Comparison of ENCODE assay signal across 12 mouse cellular contexts in the genomic region with DNA sequence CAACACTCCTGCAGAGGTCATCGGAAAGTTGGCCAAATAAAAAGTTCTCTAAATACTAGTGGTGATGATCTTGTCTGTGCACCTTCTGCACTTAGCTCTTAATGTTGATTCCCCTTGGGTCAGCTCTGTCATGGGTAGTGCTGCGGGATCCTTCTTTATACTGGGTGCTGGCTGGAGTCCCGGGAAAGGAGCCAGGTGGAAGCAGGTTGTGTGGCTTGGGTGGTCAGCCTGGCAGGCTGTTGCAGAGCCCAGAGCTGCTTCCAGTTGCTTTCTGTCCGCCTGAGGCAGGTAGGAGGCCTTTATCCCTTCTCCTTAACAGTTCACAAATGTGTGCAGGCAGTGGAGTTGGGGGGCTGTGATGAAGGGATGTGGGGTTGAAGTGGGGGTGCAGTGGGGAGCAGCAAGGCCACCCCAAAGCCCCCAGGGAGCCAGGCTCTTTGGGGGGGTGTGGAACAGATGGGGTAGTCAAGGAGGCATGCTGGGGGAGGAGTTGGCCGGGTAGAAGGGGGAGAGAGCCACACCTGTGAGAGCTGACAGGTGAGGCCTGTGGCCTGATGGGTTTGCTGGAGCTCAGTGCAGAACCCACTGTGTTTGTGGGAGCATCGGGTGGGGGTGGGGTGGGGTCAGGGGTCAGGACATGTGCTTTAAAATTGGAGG. TPM values are rescaled to one million over a fixed set of nuclear protein-coding genes. Genes with fewer than 3 reads are reported as not detected.
A peak's percentile ranks its signal among the peaks of the same experiment; 100 is the strongest.
DNase-seq lines count a peak whose midpoint lies in the region; ATAC-seq and TF ChIP-seq lines count a peak whose summit lies in the region.
"Had no signal": no experiment of that assay in that cellular context is flagged by ENCODE, and none has a peak within 500 bp of the region (broad histone marks: within the 10 kb centered on the region; RNA-seq: fewer than 3 reads in every experiment).

No protein-coding gene starts in this region.

- H3K4me3 ChIP-seq in heart, embryonic 10.5 days = no peak overlapping the region
- no peak overlapping the region for H3K4me3 ChIP-seq in lung, embryonic 16.5 days (ENCODE audit: low read length)
- H3K4me3 ChIP-seq in embryonic fibroblast, embryonic 13.5 days (ENCODE audit: insufficient read depth, low read length) = no peak overlapping the region
- no peak overlapping the region for H3K4me3 ChIP-seq in macrophage (ENCODE audit: inconsistent target)
- H3K4me3 ChIP-seq: forebrain, embryonic 12.5 days had no signal

- no peaks in the 10 kb centered on the region for H3K36me3 ChIP-seq in heart, embryonic 10.5 days
- no peaks in the 10 kb centered on the region for H3K36me3 ChIP-seq in lung, embryonic 16.5 days (ENCODE audit: control insufficient read depth, insufficient read depth, low read length)
- H3K36me3 ChIP-seq in macrophage (ENCODE audit: inconsistent target) = peaks cover 4% of the 10 kb centered on the region; the same call in 1 of the 2 replicates
- H3K36me3 ChIP-seq: forebrain, embryonic 12.5 days had no signal

- no peaks in the 10 kb centered on the region for H3K27me3 ChIP-seq in heart, embryonic 10.5 days (ENCODE audit: insufficient read depth, poor library complexity, severe bottlenecking)
- no peaks in the 10 kb centered on the region for H3K27me3 ChIP-seq in lung, embryonic 16.5 days (ENCODE audit: control insufficient read depth, insufficient read depth, low read depth, low read length)
- H3K27me3 ChIP-seq: forebrain, embryonic 12.5 days had no signal

- no peak for ATAC-seq in lung, embryonic 16.5 days (ENCODE audit: low read depth)
- ATAC-seq: CD4-positive, CD25-positive, alpha-beta regulatory T cell, adult 4 months had no signal

- H3K27ac ChIP-seq in heart, embryonic 10.5 days = peak overlapping the region; percentile 2; the same call in 1 of the 2 replicates
- peak overlapping the region; percentile 80; the same call in 1 of the 2 replicates for H3K27ac ChIP-seq in lung, embryonic 16.5 days (ENCODE audit: low read length)
- H3K27ac ChIP-seq in embryonic fibroblast, embryonic 13.5 days (ENCODE audit: insufficient read depth, low read length) = peak overlapping the region; percentile 5
- peak overlapping the region; percentile 94 for H3K27ac ChIP-seq in macrophage
- H3K27ac ChIP-seq: liver, embryonic 14.5 days had no signal

- TF ChIP-seq POLR2A in embryonic fibroblast, embryonic 13.5 days (IDR thresholded peaks at IDR 0.05; ENCODE audit: low read depth, low read length) = no peak

- H3K79me2 ChIP-seq in macrophage (ENCODE audit: inconsistent target) = peaks cover 95% of the 10 kb centered on the region

- no peak for DNase-seq in heart, embryonic 10.5 days (ENCODE audit: low spot score)
- DNase-seq in heart, adult 8-10 months (ENCODE audit: low spot score) = no peak
- DNase-seq in lung, postnatal 36 days = no peak
- no peak for DNase-seq in ovary, postnatal 10 days (ENCODE audit: low spot score)
- no peak for DNase-seq in natural killer cell, adult 2 months (ENCODE audit: low spot score in 2 of 2)

- TF ChIP-seq CTCF in embryonic fibroblast, embryonic 13.5 days (IDR thresholded peaks at IDR 0.05; ENCODE audit: borderline replicate concordance, insufficient read depth, low read length) = no peak

- H3K9ac ChIP-seq in lung, embryonic 16.5 days (ENCODE audit: low read length) = no peak overlapping the region
- H3K9ac ChIP-seq: forebrain, embryonic 12.5 days; liver, embryonic 14.5 days had no signal

- no peak overlapping the region for H3K4me2 ChIP-seq in lung, embryonic 16.5 days (ENCODE audit: low read depth, low read length)
- H3K4me2 ChIP-seq: forebrain, embryonic 12.5 days had no signal

- WGBS in heart, embryonic 10.5 days = 70% methylated on average over 6 of the region's 6 CpGs
- WGBS in lung, embryonic 16.5 days = 55% methylated on average over 6 of the region's 6 CpGs
- WGBS in macrophage (ENCODE audit: missing documents) = 33% methylated on average over 6 of the region's 6 CpGs

- no peaks in the 10 kb centered on the region for H3K9me3 ChIP-seq in heart, embryonic 10.5 days
- no peaks in the 10 kb centered on the region for H3K9me3 ChIP-seq in lung, embryonic 16.5 days (ENCODE audit: control insufficient read depth, low read length)
- H3K9me3 ChIP-seq: forebrain, embryonic 12.5 days had no signal

- H3K4me1 ChIP-seq in heart, embryonic 10.5 days = peaks cover 88% of the 10 kb centered on the region
- H3K4me1 ChIP-seq in lung, embryonic 16.5 days (replicated peaks; ENCODE audit: control insufficient read depth, insufficient read depth, low read length) = peaks cover 32% of the 10 kb centered on the region
- peaks cover 25% of the 10 kb centered on the region; the same call in 1 of the 2 replicates for H3K4me1 ChIP-seq in embryonic fibroblast, embryonic 13.5 days (ENCODE audit: control insufficient read depth, insufficient read depth, low read length)

RNA-seq across cellular contexts. Expression of a gene that starts 5.8 kb away (rescaled TPM):
- polyA plus RNA-seq in heart, embryonic 10.5 days (2016; fragmentation: Nextera tagmentation; extraction: Ambion mirVana) = 34.1 and 41.2 TPM in 2 replicates
- total RNA-seq in heart, adult 8-10 months (2022) = 10 to 100 TPM; 32.2 to 47.1 (median 37.1) TPM
- 66.8 and 67.9 TPM in 2 replicates for polyA plus RNA-seq in lung, embryonic 16.5 days (2015; fragmentation: Nextera tagmentation; extraction: Ambion mirVana)
- 39.6 and 48.3 TPM in 2 replicates for polyA plus RNA-seq in embryonic fibroblast, embryonic 13.5 days (2011; ENCODE audit: insufficient read length, low read depth, missing spikeins)
- 10 to 100 TPM; 21.9 to 89.9 (median 52.8) TPM for total RNA-seq in macrophage (2018; cell fraction: chromatin; rRNA removed)
- total RNA-seq in macrophage (2018; cell fraction: cytosol; rRNA removed) = 10 to 100 TPM; 35.5 to 61.8 (median 45.7) TPM
- total RNA-seq in macrophage (2018; cell fraction: nucleus; rRNA removed) = 10 to 100 TPM; 38.0 to 87.9 (median 57.7) TPM
- polyA plus RNA-seq in macrophage (2018) = 51.3 to 89.5 TPM (median 52.2 TPM) in 3 replicates

RNA-seq across cellular contexts. Expression of a gene that starts 26.6 kb away (rescaled TPM):
- not detected in 2 replicates for polyA plus RNA-seq in heart, embryonic 10.5 days (2016; fragmentation: Nextera tagmentation; extraction: Ambion mirVana)
- total RNA-seq in heart, adult 8-10 months (2022) = 1 to 10 TPM; 2.0 to 3.4 (median 2.7) TPM
- 3.1 and 3.5 TPM in 2 replicates for polyA plus RNA-seq in lung, embryonic 16.5 days (2015; fragmentation: Nextera tagmentation; extraction: Ambion mirVana)
- not detected in 2 replicates for polyA plus RNA-seq in embryonic fibroblast, embryonic 13.5 days (2011; ENCODE audit: insufficient read length, low read depth, missing spikeins)
- total RNA-seq in macrophage (2018; cell fraction: chromatin; rRNA removed) = 1 to 10 TPM in 1 of 26 experiments, not detected in 25; 1.2 TPM
- 1 to 10 TPM in 2 of 26 experiments, under 1 TPM in 17, not detected in 7; 0.17 to 1.1 (median 0.39) TPM for total RNA-seq in macrophage (2018; cell fraction: cytosol; rRNA removed)
- 1 to 10 TPM in 1 of 26 experiments, under 1 TPM in 1, not detected in 24; 0.68 to 1.1 TPM for total RNA-seq in macrophage (2018; cell fraction: nucleus; rRNA removed)
- not detected in 3 replicates for polyA plus RNA-seq in macrophage (2018)
- total RNA-seq: monocyte, adult 5-6 weeks had no signal
- polyA plus RNA-seq: CD4-positive, CD25-positive, alpha-beta regulatory T cell, adult 4 months had no signal

RNA-seq across cellular contexts. Expression of a gene that starts 29.9 kb away (rescaled TPM):
- 0.20 TPM in 1 of 2 replicates, not detected in the other for polyA plus RNA-seq in heart, embryonic 10.5 days (2016; fragmentation: Nextera tagmentation; extraction: Ambion mirVana)
- total RNA-seq in heart, adult 8-10 months (2022) = 10 to 100 TPM in 1 of 4 experiments, 1 to 10 TPM in 3; 7.6 to 10.4 (median 8.5) TPM
- 0.84 and 1.0 TPM in 2 replicates for polyA plus RNA-seq in lung, embryonic 16.5 days (2015; fragmentation: Nextera tagmentation; extraction: Ambion mirVana)
- not detected in 2 replicates for polyA plus RNA-seq in embryonic fibroblast, embryonic 13.5 days (2011; ENCODE audit: insufficient read length, low read depth, missing spikeins)
- 1 to 10 TPM in 24 of 26 experiments, not detected in 2; 1.5 to 6.9 (median 3.8) TPM for total RNA-seq in macrophage (2018; cell fraction: chromatin; rRNA removed)
- total RNA-seq in macrophage (2018; cell fraction: cytosol; rRNA removed) = 10 to 100 TPM in 11 of 26 experiments, 1 to 10 TPM in 15; 3.9 to 26.6 (median 6.5) TPM
- total RNA-seq in macrophage (2018; cell fraction: nucleus; rRNA removed) = 10 to 100 TPM in 2 of 26 experiments, 1 to 10 TPM in 23, not detected in 1; 1.1 to 11.4 (median 3.4) TPM
- polyA plus RNA-seq in macrophage (2018) = 0.62 to 5.3 TPM (median 3.6 TPM) in 3 replicates

RNA-seq across cellular contexts. Expression of a gene that starts 43.9 kb away (rescaled TPM):
- 26.4 and 26.9 TPM in 2 replicates for polyA plus RNA-seq in heart, embryonic 10.5 days (2016; fragmentation: Nextera tagmentation; extraction: Ambion mirVana)
- 10 to 100 TPM; 17.0 to 19.1 (median 18.4) TPM for total RNA-seq in heart, adult 8-10 months (2022)
- polyA plus RNA-seq in lung, embryonic 16.5 days (2015; fragmentation: Nextera tagmentation; extraction: Ambion mirVana) = 31.1 TPM in 2 replicates
- polyA plus RNA-seq in embryonic fibroblast, embryonic 13.5 days (2011; ENCODE audit: insufficient read length, low read depth, missing spikeins) = 15.6 and 21.8 TPM in 2 replicates
- total RNA-seq in macrophage (2018; cell fraction: chromatin; rRNA removed) = 10 to 100 TPM; 13.5 to 42.1 (median 30.7) TPM
- total RNA-seq in macrophage (2018; cell fraction: cytosol; rRNA removed) = 10 to 100 TPM; 21.8 to 37.9 (median 29.9) TPM
- total RNA-seq in macrophage (2018; cell fraction: nucleus; rRNA removed) = 10 to 100 TPM; 18.5 to 36.7 (median 29.0) TPM
- 27.6 to 29.7 TPM (median 28.0 TPM) in 3 replicates for polyA plus RNA-seq in macrophage (2018)

Comparison
In these comparisons a context has a peak if more than half of its experiments do, and no peak if none do; other contexts are left out.
1. H3K27ac ChIP-seq: peak in every context shown above with its lines; median percentile 94 in macrophage; 80 in lung, embryonic 16.5 days; 5 in embryonic fibroblast, embryonic 13.5 days; 2 in heart, embryonic 10.5 days.